Mouse (Mus musculus) testis, adult 2 months (tissue): ENCODE results near the gene Myo9a.

Experiments used
- CTCF ChIP-seq: fragments of 200-500 bp; IDR thresholded peaks from 2 replicates; pipeline ENCODE4 v1.5.1; 2012; ENCODE audit warnings: low read depth, mild to moderate bottlenecking, inconsistent platforms, low read length, moderate library complexity; ENCODE audit not compliant: control insufficient read depth, insufficient read depth, insufficient replicate concordance
- POLR2A ChIP-seq: fragments of 200-500 bp; IDR thresholded peaks from 2 replicates; pipeline ENCODE4 v1.6.1; 2012; ENCODE audit warnings: low read depth, mild to moderate bottlenecking, inconsistent platforms, low read length, moderate library complexity; ENCODE audit not compliant: control insufficient read depth

- TF ChIP-seq CTCF: no peak
- TF ChIP-seq POLR2A: no peak
These were observed 204.5 kb downstream of the Myo9a start for GRCm38 (mm10) chr9:59955199-59955598.
